Mouse (Mus musculus): Measurements from ENCODE around the gene Ear6. TPM values are rescaled to one million over a fixed set of nuclear protein-coding genes. Genes with fewer than 3 reads are reported as not detected.
A peak's percentile ranks its signal among the peaks of the same experiment; 100 is the strongest.
"Not testable (repeated sequence)": the region's sequence is repeated elsewhere in the genome, so short reads cannot be mapped to it uniquely, and the experiment has no call there.

The Ear6 gene
- polyA plus RNA-seq, 1 experiment from 2014 or later: not detected

DNA sequence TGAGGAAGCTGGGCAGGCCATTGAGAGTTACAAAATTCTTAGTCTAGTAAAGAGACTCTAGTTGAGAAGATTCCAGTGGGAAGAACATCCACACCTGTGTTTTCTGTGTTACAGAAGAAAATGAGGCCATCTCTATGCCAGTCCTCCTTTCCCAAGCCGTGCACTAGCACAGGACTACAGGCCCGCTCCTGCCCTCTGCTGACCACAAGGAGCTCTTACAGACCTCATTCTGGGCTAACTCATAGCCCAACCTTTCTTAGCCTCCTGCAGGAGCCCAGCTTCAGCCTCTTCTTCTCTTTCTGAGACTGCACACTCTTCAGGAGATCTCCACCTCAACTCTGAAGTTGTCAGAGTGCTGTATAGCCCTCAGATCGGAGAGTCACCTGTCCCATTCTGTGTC is 2.5 kb upstream of the Ear6 start:
- not testable (repeated sequence) for H3K4me1 ChIP-seq (ENCODE audit: control insufficient read depth, insufficient read depth, low read length); H3K9ac ChIP-seq (ENCODE audit: low read depth, low read length); H3K4me3 ChIP-seq (ENCODE audit: low read depth, low read length); H3K36me3 ChIP-seq (ENCODE audit: control insufficient read depth, insufficient read depth, low read length); H3K27ac ChIP-seq (ENCODE audit: low read depth, low read length); H3K27me3 ChIP-seq (ENCODE audit: control insufficient read depth, insufficient read depth, low read length); H3K9me3 ChIP-seq (replicated peaks; ENCODE audit: control insufficient read depth, low read length); ATAC-seq (replicated peaks; ENCODE audit: insufficient number of reproducible peaks, low FRiP score, low TSS enrichment); H3K4me2 ChIP-seq
- WGBS (ENCODE audit: insufficient replicate concordance): 32% methylated on average over 3 of the region's 3 CpGs

GRCm38 (mm10) chr14:51855280-51855679 is 1.8 kb downstream of the Ear6 start:
- H3K36me3 ChIP-seq (ENCODE audit: control insufficient read depth, insufficient read depth, low read length); H3K4me1 ChIP-seq (ENCODE audit: control insufficient read depth, insufficient read depth, low read length); H3K9ac ChIP-seq (ENCODE audit: low read depth, low read length); H3K27me3 ChIP-seq (ENCODE audit: control insufficient read depth, insufficient read depth, low read length); H3K4me2 ChIP-seq; H3K9me3 ChIP-seq (replicated peaks; ENCODE audit: control insufficient read depth, low read length); H3K27ac ChIP-seq (ENCODE audit: low read depth, low read length); ATAC-seq (replicated peaks; ENCODE audit: insufficient number of reproducible peaks, low FRiP score, low TSS enrichment); H3K4me3 ChIP-seq (ENCODE audit: low read depth, low read length): not testable (repeated sequence)
- 69% methylated on average over 7 of the region's 7 CpGs for WGBS (ENCODE audit: insufficient replicate concordance)

- not testable (repeated sequence) for H3K4me1 ChIP-seq (ENCODE audit: control insufficient read depth, insufficient read depth, low read length); H3K27ac ChIP-seq (ENCODE audit: low read depth, low read length); H3K27me3 ChIP-seq (ENCODE audit: control insufficient read depth, insufficient read depth, low read length); H3K36me3 ChIP-seq (ENCODE audit: control insufficient read depth, insufficient read depth, low read length); H3K4me2 ChIP-seq; H3K9ac ChIP-seq (ENCODE audit: low read depth, low read length); H3K9me3 ChIP-seq (replicated peaks; ENCODE audit: control insufficient read depth, low read length); ATAC-seq (replicated peaks; ENCODE audit: insufficient number of reproducible peaks, low FRiP score, low TSS enrichment); H3K4me3 ChIP-seq (ENCODE audit: low read depth, low read length)
- WGBS (ENCODE audit: insufficient replicate concordance): 0% methylated on average over 1 of the region's 1 CpGs
Measured at GRCm38 (mm10) chr14:51863603-51864002, 10.1 kb downstream of the Ear6 start.

GRCm38 (mm10) chr14:51870756-51871155 is 17.3 kb downstream of the Ear6 start:
- 75% methylated on average over 2 of the region's 2 CpGs for WGBS (ENCODE audit: insufficient replicate concordance)
- Histone ChIP-seq H3K4me1 (ENCODE audit: control insufficient read depth, insufficient read depth, low read length) (no peaks in the 10 kb centered on the region), H3K36me3 (ENCODE audit: control insufficient read depth, insufficient read depth, low read length) (no peaks in the 10 kb centered on the region), H3K9ac (ENCODE audit: low read depth, low read length) (no peak overlapping the region), H3K4me3 (ENCODE audit: low read depth, low read length) (no peak overlapping the region), H3K4me2 (no peak overlapping the region), H3K27ac (ENCODE audit: low read depth, low read length) (no peak overlapping the region), H3K27me3 (ENCODE audit: control insufficient read depth, insufficient read depth, low read length) (no peaks in the 10 kb centered on the region), H3K9me3 (replicated peaks; ENCODE audit: control insufficient read depth, low read length) (no peaks in the 10 kb centered on the region)
- ATAC-seq (replicated peaks; ENCODE audit: insufficient number of reproducible peaks, low FRiP score, low TSS enrichment): no peak

DNA sequence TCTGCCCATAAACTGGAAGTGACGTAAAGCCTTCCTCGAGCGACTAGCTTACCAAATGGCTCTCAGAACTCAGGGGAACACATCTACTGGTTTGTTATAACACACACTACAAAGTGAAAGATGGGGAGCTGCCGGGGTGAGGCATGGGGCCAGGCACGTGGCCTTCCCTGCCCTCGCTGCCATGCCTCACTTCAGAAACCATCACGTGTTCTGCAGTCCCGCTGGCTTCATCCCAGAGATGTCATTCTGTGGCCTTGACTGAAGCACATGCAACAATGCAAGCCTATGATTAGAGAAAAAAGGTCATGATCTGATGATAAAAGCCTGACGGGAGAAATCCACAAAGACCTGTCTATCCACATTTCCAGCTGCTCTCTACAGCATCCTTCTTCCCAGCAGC is 18.2 kb downstream of the Ear6 start:
- Histone ChIP-seq H3K4me2 (no peak overlapping the region), H3K4me3 (ENCODE audit: low read depth, low read length) (no peak overlapping the region), H3K36me3 (ENCODE audit: control insufficient read depth, insufficient read depth, low read length) (no peaks in the 10 kb centered on the region), H3K9ac (ENCODE audit: low read depth, low read length) (no peak overlapping the region), H3K27me3 (ENCODE audit: control insufficient read depth, insufficient read depth, low read length) (no peaks in the 10 kb centered on the region), H3K9me3 (replicated peaks; ENCODE audit: control insufficient read depth, low read length) (no peaks in the 10 kb centered on the region), H3K27ac (ENCODE audit: low read depth, low read length) (no peak overlapping the region), H3K4me1 (ENCODE audit: control insufficient read depth, insufficient read depth, low read length) (no peaks in the 10 kb centered on the region)
- no peak for ATAC-seq (replicated peaks; ENCODE audit: insufficient number of reproducible peaks, low FRiP score, low TSS enrichment)
- 74% methylated on average over 9 of the region's 9 CpGs for WGBS (ENCODE audit: insufficient replicate concordance)

DNA sequence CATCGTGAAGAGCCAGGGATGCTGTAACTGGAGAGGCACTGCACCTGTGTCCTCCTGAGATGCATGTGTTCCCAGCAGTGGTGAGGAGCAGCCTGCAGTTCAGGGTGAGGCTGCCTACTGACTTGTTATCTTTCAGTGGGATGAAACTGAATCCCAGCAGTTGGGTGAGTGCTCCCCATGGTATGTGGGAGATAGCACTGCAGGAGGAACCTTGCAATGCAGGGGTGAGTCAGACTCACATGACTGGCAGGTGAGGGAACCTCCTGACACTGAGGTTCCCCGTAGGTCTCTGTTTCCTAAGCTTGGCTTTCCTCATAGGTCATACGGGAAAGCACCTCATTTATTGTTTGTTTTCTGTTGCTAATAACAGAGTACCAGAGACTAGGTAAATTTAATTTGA is 24.0 kb downstream of the Ear6 start:
- WGBS (ENCODE audit: insufficient replicate concordance): 70% methylated on average over 3 of the region's 3 CpGs
- no peak for ATAC-seq (replicated peaks; ENCODE audit: insufficient number of reproducible peaks, low FRiP score, low TSS enrichment)
- no peaks in the 10 kb centered on the region for H3K27me3 ChIP-seq (ENCODE audit: control insufficient read depth, insufficient read depth, low read length)
- no peak overlapping the region for H3K27ac ChIP-seq (ENCODE audit: low read depth, low read length)
- H3K36me3 ChIP-seq (ENCODE audit: control insufficient read depth, insufficient read depth, low read length): no peaks in the 10 kb centered on the region
- no peaks in the 10 kb centered on the region for H3K9me3 ChIP-seq (replicated peaks; ENCODE audit: control insufficient read depth, low read length)
- H3K4me2 ChIP-seq: no peak overlapping the region
- no peaks in the 10 kb centered on the region for H3K4me1 ChIP-seq (ENCODE audit: control insufficient read depth, insufficient read depth, low read length)
- H3K4me3 ChIP-seq (ENCODE audit: low read depth, low read length): no peak overlapping the region
- no peak overlapping the region for H3K9ac ChIP-seq (ENCODE audit: low read depth, low read length)

- Histone ChIP-seq H3K27ac (ENCODE audit: low read depth, low read length) (no peak overlapping the region), H3K4me3 (ENCODE audit: low read depth, low read length) (peak overlapping the region; percentile 82), H3K27me3 (ENCODE audit: control insufficient read depth, insufficient read depth, low read length) (no peaks in the 10 kb centered on the region), H3K9ac (ENCODE audit: low read depth, low read length) (no peak overlapping the region; the same call in 1 of the 2 replicates), H3K36me3 (ENCODE audit: control insufficient read depth, insufficient read depth, low read length) (peaks cover 8% of the 10 kb centered on the region; the same call in 1 of the 2 replicates), H3K9me3 (replicated peaks; ENCODE audit: control insufficient read depth, low read length) (no peaks in the 10 kb centered on the region), H3K4me1 (ENCODE audit: control insufficient read depth, insufficient read depth, low read length) (peaks cover 6% of the 10 kb centered on the region; the same call in 1 of the 2 replicates), H3K4me2 (peak overlapping the region; percentile 82)
- ATAC-seq (replicated peaks; ENCODE audit: insufficient number of reproducible peaks, low FRiP score, low TSS enrichment): peak; percentile 38; the same call in 1 of the 2 replicates
- WGBS (ENCODE audit: insufficient replicate concordance): 0% methylated on average over 4 of the region's 4 CpGs
Measured at GRCm38 (mm10) chr14:51883527-51884030, 30.1 kb downstream of the Ear6 start.

DNA sequence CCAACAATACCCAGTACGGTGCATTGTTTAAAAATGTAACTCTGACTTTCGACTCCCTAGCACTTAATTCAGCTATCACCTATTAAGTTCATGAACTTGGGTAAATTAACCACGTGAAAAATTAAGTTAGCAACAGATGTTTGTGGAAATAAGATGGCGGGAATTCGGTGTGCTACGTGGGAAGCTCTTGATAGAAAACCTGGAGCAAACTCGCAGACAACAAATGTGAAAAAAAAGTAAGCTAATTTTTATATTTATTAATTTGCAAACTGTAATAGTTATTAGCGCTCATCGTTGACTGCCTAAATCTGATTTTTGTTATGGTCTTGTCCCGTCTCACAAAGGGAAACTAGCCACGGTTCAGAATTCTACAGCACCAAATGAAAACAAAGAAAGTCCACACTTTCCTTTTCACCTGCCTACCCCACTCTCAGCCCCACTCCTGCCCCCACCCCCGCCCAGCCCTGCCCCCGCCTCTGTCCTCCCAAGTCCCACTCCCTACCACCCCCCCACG is 30.6 kb downstream of the Ear6 start:
- 2% methylated on average over 14 of the region's 14 CpGs for WGBS (ENCODE audit: insufficient replicate concordance)
- peak overlapping the region; percentile 82 for H3K4me2 ChIP-seq
- H3K4me3 ChIP-seq (ENCODE audit: low read depth, low read length): peak overlapping the region; percentile 82
- peaks cover 8% of the 10 kb centered on the region; the same call in 1 of the 2 replicates for H3K36me3 ChIP-seq (ENCODE audit: control insufficient read depth, insufficient read depth, low read length)
- H3K9me3 ChIP-seq (replicated peaks; ENCODE audit: control insufficient read depth, low read length): no peaks in the 10 kb centered on the region
- H3K27me3 ChIP-seq (ENCODE audit: control insufficient read depth, insufficient read depth, low read length): no peaks in the 10 kb centered on the region
- peak overlapping the region; percentile 70 for H3K27ac ChIP-seq (ENCODE audit: low read depth, low read length)
- no peak; the same call in 1 of the 2 replicates for ATAC-seq (replicated peaks; ENCODE audit: insufficient number of reproducible peaks, low FRiP score, low TSS enrichment)
- peaks cover 6% of the 10 kb centered on the region; the same call in 1 of the 2 replicates for H3K4me1 ChIP-seq (ENCODE audit: control insufficient read depth, insufficient read depth, low read length)
- peak overlapping the region; percentile 68 for H3K9ac ChIP-seq (ENCODE audit: low read depth, low read length)

Measured in heart, embryonic 11.5 days (tissue).